Mouse (Mus musculus) cerebellum, adult 2 months (tissue): ENCODE measurements at regions not wholly inside any gene's neighbourhood (a gene's known extent, or its start where the extent isn't known, plus 50 kb on each side); places are given as distances from the start of the nearest gene placed in this dataset.

Source experiments
- CTCF ChIP-seq: fragments of 200-500 bp; IDR thresholded peaks from 2 replicates; pipeline ENCODE4 v1.5.1; 2011; ENCODE audit warnings: low read depth, mild to moderate bottlenecking, control low read depth, low read length, moderate library complexity, borderline replicate concordance; ENCODE audit not compliant: insufficient read depth
- POLR2A ChIP-seq: fragments of 200-500 bp; IDR thresholded peaks from 2 replicates; pipeline ENCODE4 v1.6.1; 2011; ENCODE audit warnings: low read length, control low read depth, borderline replicate concordance; ENCODE audit not compliant: insufficient read depth

- TF ChIP-seq CTCF: no peak
- TF ChIP-seq POLR2A: no peak
Observed at GRCm38 (mm10) chr13:83120343-83120742, 383.5 kb upstream of the Mef2c start.
